Mouse (Mus musculus) brain, embryonic 14.5 days (tissue): ENCODE data around the gene R3hcc1l.

ENCODE experiments used
- CTCF ChIP-seq: fragments of 200-500 bp; IDR thresholded peaks from 2 replicates; pipeline ENCODE4 v1.5.1; 2012; ENCODE audit warnings: inconsistent platforms, mild to moderate bottlenecking, moderate library complexity, borderline replicate concordance; ENCODE audit not compliant: insufficient read depth, insufficient read length; ENCODE audit errors: extremely low read depth
- POLR2A ChIP-seq: fragments of 200-500 bp; IDR thresholded peaks from 2 replicates; pipeline ENCODE4 v1.6.1; 2012; ENCODE audit warnings: mild to moderate bottlenecking, inconsistent platforms, borderline replicate concordance; ENCODE audit not compliant: poor library complexity, insufficient read depth, insufficient read length, severe bottlenecking; ENCODE audit errors: extremely low read depth

DNA sequence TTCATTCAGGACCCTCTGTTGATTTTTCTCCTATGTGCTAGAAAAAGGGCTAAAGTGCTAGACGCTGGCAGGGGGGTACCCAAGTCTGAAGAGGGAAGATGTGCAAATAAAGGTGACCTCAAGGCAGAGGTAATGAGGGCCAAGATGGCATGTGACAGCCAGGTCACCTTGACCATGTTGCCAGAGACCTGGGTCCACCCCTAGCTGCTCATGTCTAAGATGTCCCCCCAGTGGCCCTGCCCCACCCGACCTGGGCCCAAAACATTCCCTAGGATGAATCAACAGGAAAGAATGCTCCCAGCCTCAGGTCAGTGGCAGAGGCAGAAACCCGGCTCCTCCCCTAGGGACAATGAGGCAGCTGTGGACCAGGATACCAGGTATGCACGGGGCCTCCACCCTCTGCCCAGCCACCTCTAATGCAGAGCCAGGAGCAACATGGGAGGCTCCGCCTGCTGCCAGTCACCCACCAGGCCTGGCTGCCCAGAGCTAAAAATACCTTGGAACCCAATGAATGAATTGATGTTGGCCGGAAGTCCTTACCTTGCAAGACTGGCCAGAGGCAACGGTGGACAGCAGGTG, 95.2 kb downstream of the R3hcc1l start:
- TF ChIP-seq POLR2A (no peak), CTCF (no peak)
